Mouse (Mus musculus) adrenal gland, adult 2 months (tissue): ENCODE results near the gene Grin2b. TPM values are rescaled to one million over a fixed set of nuclear protein-coding genes. Genes with fewer than 3 reads are reported as not detected.

Source experiments
- DNase-seq: peaks from one replicate; pipeline ENCODE4 v3.0.0; 2021
- long read RNA-seq: library from polyadenylated mRNA; stranded (forward); transcript quantifications from one replicate; pipeline ENCODE4 v2.0.0, GENCODE M21; 2021
- polyA plus RNA-seq: library from polyadenylated mRNA; depleted of rRNA; stranded (reverse); fragments of >200 nt; gene quantifications from 2 replicates; pipeline ENCODE4 v1.2.3, GENCODE M21; 2012; rRNA removed
- total RNA-seq, 2 experiments: library from RNA; stranded (reverse); gene quantifications; 2 replicates each; pipeline ENCODE4 v1.2.3; 2021

The Grin2b gene
- total RNA-seq (under 1 TPM; 0.07 to 0.17 TPM), polyA plus RNA-seq (under 0.01 and 0.02 TPM in 2 replicates)
- long read RNA-seq = 0 reads

- DNase-seq = no peak
Measured at GRCm38 (mm10) chr6:136173191-136173896, at the start of gene Grin2b. Gene Grin2b, minus strand, starts transcription at chr6:136173511.

- no peak for DNase-seq
Measured at GRCm38 (mm10) chr6:136221894-136222293, 48.6 kb upstream of the Grin2b start.

DNA sequence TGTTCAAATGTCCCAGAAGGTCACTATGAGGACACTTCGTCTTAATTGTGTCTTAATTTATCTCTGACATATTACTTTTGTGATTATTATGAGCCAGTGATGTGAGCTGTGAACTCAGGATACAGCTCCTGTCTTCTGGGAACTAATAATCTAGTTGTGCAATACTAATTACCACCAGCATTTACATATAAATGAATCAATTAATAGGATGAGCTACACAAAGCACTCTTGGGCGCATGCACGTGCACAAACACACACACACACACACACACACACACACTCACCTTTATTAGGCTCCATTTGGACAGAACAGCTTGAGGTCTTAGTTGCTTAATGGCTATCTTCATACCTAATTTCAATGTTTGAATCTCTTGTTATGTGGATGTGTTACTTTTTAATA, 37.1 kb upstream of the Grin2b start:
- DNase-seq = no peak

DNA sequence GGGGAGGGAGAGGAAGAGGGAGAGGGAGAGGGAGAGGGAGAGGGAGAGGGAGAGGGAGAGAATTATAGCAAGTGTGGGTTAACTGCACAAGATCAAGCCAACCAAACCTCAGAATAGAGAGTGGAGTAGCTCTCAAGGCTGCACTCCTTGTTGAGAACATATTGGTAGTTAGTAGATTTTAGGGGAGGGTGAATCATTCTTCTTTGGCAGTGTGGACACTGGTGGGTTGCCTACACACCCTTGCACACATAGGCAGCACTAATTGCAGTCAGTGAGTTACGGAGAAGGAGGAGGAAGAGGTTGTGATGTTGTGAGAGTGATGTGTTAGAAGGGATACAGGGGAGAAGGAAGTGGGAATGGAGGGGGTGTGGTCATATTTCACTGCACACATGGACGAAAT, 26.5 kb upstream of the Grin2b start:
- DNase-seq = no peak

GRCm38 (mm10) chr6:136194616-136195015, 21.3 kb upstream of the Grin2b start:
- no peak for DNase-seq

DNA sequence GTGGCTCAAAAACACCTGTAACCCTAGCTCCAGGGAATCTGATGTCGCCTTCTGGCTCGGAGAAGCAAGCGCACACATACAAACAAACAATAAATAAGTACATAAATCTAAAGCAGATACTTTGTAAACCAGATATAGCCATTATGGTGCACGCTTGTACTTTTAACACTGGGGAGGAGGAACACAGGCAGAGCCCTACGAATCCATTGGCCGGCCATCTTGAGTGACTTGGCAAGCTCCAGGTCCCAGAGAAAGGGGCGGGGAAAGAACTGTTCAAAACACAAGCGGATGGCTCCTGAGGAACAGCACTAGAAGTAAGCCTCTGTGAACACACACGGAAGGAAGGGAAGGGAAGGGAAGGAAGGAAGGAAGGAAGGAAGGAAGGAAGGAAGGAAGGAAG, 4.8 kb upstream of the Grin2b start:
- DNase-seq = no peak

DNA sequence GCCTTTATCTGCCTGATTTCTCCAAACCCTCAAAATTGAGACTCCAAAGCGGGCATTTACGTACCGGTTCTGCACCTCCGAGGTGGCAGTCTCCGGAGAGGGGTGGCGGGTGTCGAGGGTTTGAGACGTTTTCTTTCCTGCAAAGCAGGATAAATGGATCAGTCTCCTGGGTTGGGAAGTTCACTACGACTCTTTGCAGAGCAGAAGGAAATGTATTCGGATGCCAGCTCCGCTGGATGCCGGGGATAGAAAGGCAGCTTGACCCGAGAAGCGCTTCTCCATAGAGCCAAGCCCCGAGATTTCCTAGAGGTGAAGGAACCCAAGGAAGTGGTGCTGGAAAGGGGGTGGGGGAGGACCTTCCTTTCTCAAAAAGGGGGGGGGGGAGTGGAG, 515 bp downstream of the Grin2b start:
- no peak for DNase-seq

DNA sequence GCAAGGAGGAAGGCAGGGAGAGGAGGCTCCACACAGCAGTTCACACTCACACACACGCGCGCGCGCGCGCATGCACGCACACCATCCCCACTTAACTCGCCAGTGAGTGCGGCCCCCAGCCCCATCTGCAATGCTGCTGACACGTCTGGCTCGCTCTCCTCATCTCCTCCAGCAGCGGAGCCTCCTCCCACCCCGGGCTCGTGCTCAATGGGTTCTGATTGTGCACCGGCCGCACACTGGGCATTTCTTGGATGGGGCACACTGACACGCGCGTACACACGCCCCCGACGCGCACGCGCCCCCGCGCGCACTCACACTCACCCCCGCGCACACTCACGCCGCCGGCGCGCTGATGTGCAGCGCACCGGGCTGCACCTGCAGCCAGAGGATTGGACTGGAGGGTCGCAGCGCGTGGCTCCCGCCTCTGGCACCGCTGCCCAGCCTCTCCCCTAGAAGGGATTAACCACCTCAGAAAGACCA, 1.1 kb downstream of the Grin2b start:
- DNase-seq = no peak

DNA sequence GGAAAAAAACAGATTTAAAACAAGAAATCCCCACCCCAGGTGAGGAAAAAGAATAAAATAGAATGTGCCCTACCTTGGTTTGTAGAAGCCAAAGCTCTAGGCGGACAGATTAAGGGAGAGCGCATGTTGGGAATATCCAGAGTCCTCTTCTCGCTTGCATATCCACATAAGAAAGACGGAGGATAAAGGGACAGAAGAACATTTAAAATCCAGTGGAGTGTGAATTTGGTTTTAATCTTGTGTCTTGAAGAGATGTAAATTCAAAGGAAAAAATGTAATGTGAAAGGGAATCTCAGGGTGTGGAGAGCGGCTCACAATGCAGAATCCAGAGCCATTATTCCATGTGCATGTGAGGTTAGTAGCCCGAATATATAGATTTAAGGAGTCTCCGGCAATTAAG, 2.0 kb downstream of the Grin2b start:
- DNase-seq = no peak

- DNase-seq = no peak
Measured at GRCm38 (mm10) chr6:136170381-136170780, 2.9 kb downstream of the Grin2b start.

DNA sequence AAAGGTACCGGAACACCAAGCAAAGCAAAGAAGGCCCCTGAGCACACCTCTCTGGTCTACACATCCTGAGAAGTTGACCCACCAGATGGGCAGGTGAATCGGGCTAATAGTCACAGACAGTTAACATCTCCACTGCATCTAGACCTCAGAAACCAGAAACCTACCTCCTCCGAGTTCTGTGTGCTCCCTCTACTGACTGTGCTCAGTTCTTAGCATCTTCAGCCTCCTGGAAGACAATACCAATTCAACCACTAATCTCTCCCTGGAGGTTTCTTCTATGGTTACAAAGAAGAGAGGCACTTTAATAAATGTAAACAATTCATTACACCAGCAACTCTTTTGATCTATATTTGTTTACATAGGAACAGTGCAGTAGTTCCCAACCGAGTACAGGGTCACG, 6.0 kb downstream of the Grin2b start:
- no peak for DNase-seq

- no peak for DNase-seq
Measured at GRCm38 (mm10) chr6:136165443-136166077, 7.8 kb downstream of the Grin2b start.

DNA sequence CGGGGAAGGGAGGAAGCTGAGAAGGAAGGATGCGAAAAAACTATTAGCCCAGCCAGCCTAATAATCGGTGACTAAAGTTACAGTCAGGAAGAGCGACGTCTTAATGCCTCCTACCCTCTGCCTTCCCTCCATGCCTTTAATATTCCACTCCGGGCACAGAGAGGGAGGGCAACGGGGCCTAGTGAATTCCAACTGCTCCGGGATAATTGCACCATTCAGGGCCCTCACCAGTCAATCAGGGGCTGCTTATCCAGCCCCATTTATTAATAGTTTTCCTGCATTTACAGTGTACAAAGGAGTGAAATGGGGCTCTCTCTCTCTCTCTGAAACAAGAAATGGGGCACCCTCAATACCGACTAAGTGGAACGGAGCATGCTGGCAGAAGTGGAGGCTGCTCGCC, 11.2 kb downstream of the Grin2b start:
- DNase-seq = no peak

DNA sequence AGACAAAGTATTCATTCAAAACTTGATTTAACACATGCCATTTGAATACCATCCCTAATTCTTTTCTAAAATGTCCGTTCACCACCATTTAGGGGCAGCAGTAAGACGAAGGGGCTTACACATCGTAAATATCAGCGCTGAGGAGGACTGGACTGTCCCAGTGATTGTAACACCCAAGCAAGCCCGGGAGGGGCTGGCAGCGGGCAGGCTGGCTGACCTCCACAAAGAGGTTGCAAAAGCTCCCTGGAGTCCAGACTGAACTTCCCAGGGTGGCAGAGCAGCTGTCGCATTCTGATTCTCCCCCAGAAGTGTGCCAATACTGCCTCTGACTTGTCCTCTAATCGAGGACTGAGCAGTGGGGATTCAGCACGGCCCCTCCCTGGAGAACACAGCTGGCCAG, 19.9 kb downstream of the Grin2b start:
- DNase-seq = peak; percentile 65

DNA sequence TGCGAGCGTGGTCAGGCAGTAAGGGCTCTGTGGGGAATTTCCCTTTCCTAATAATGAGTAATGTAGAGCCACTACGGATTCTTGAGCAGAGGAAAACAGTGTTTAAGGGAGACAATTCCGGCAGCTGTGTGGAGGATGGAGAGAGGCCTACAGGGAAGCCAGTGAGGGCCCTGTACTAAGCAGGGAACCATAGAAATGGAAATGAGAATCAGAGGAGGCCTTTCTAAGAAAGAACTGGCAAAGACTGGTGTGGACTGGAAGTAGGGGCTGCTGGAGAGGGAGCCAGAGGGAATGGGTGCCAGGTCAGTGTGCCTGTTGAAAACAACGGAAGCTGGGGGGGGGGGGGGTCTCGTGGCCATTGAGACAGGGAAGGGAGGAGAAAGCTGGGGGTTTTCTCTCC, 23.2 kb downstream of the Grin2b start:
- no peak for DNase-seq

- DNase-seq = no peak
Measured at GRCm38 (mm10) chr6:136139967-136140366, 33.3 kb downstream of the Grin2b start.

DNA sequence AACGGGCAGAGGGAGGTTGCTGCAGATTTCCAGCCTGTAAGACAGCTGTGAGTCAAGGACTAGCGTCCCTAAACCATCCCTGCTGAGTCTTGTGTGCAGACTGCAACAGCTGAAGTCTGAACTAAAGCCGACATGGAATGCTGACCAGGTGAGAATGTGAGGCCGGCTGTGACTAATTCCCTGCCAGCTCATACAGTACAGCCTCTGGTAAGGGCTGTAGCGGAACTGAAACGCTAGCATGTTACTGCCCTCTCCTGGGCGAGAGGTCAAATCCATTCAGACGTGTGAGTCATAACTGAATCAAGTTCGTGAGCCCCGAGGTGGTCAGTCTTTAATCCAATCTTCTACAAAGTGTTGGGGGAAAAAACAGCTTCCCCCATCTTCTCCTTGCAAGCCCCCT, 42.9 kb downstream of the Grin2b start:
- DNase-seq = peak; percentile 68

GRCm38 (mm10) chr6:136122593-136122992, 50.7 kb downstream of the Grin2b start:
- DNase-seq = no peak

- DNase-seq = peak; percentile 2
Measured at GRCm38 (mm10) chr6:136117390-136117789, 55.9 kb downstream of the Grin2b start.

- DNase-seq = no peak
Measured at GRCm38 (mm10) chr6:136113639-136114410, 59.5 kb downstream of the Grin2b start.

GRCm38 (mm10) chr6:136109172-136109571, 64.1 kb downstream of the Grin2b start:
- DNase-seq = no peak

- DNase-seq = no peak
Measured at GRCm38 (mm10) chr6:136108466-136108865, 64.8 kb downstream of the Grin2b start.

DNA sequence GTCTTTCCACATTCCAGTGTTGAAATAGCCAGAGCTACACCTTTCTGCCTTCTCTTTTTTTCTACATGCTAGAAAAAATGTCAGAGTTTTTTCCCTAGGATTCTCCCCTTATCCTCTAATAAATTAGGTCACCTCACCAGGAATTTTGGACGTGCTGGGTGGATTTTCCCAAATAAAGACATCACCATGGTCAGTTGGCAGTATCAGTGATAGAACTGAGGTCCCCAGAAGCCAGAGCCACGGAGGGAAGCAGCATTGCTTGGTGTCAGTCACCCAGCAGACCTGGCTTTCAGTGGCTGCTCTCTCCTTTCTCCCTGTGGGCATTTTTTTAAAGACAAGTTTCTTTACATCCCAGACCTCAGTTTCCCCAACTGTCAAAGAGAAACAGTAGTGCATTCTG, 68.1 kb downstream of the Grin2b start:
- DNase-seq = no peak
